Mouse (Mus musculus): ENCODE measurements at regions not wholly inside any gene's neighbourhood (a gene's known extent, or its start where the extent isn't known, plus 50 kb on each side); places are given as distances from the start of the nearest gene placed in this dataset.
A peak's percentile ranks its signal among the peaks of the same experiment; 100 is the strongest.

DNA sequence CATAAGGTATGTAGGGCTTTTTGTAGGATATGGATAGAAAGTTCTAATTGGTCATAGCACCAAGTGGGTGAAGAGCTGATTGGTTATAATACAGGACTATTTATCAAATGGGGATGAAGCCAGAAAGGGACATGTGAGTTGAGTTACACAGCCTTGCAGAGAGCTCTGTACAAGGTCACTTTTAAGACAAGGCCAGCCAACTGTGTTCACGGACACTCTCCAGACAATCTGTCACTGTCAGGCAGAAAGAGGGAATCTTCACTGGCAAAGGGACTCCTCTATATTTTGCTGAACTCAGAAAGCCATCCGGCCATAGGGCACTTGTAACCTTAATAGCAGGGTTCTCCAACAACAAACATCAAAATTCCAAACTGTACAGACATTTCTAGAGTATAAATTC lies 95.5 kb upstream of the Il15 start:
- Histone ChIP-seq H3K9ac (ENCODE audit: low read length) (no peak overlapping the region), H3K36me3 (ENCODE audit: control insufficient read depth, insufficient read depth, low read length) (no peaks in the 10 kb centered on the region), H3K4me3 (ENCODE audit: low read depth, low read length) (no peak overlapping the region), H3K4me2 (no peak overlapping the region), H3K27ac (ENCODE audit: low read depth, low read length) (no peak overlapping the region), H3K9me3 (ENCODE audit: control insufficient read depth, low read length) (no peaks in the 10 kb centered on the region), H3K27me3 (ENCODE audit: control insufficient read depth, insufficient read depth, low read length) (no peaks in the 10 kb centered on the region), H3K4me1 (ENCODE audit: control insufficient read depth, insufficient read depth, low read length) (no peaks in the 10 kb centered on the region)
- ATAC-seq (ENCODE audit: low FRiP score) = no peak
- 86% methylated on average over 2 of the region's 2 CpGs for WGBS
- no peak for DNase-seq (ENCODE audit: low spot score, missing footprints)

DNA sequence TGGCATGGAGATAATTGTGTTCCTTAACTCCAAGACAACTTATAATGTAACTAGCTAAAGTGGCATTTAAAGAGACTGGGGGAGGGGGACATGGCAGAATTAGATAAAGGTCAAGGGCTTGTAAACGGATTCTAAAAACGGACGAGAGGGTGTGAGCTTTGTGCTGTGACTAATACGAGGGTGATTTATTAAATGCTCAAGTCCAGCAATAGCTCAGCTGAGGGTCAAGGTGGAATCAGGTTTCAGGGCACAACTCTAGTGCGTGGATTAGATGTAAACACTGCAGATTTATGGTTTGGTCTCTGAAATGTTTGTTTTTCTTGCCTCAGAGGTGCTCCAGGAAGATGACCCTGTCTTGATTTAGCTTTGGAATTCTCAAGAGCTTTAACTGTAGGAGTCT lies 74.8 kb upstream of the Il15 start:
- no peak overlapping the region for H3K4me2 ChIP-seq
- no peaks in the 10 kb centered on the region for H3K36me3 ChIP-seq (ENCODE audit: control insufficient read depth, insufficient read depth, low read length)
- H3K27me3 ChIP-seq (ENCODE audit: control insufficient read depth, insufficient read depth, low read length) = no peaks in the 10 kb centered on the region
- no peak overlapping the region for H3K4me3 ChIP-seq (ENCODE audit: low read depth, low read length)
- WGBS = 25% methylated on average over 5 of the region's 5 CpGs
- ATAC-seq (ENCODE audit: low FRiP score) = no peak
- no peaks in the 10 kb centered on the region for H3K9me3 ChIP-seq (ENCODE audit: control insufficient read depth, low read length)
- H3K27ac ChIP-seq (ENCODE audit: low read depth, low read length) = no peak overlapping the region
- H3K9ac ChIP-seq (ENCODE audit: low read length) = no peak overlapping the region
- no peak for DNase-seq (ENCODE audit: low spot score, missing footprints)
- H3K4me1 ChIP-seq (ENCODE audit: control insufficient read depth, insufficient read depth, low read length) = no peaks in the 10 kb centered on the region

DNA sequence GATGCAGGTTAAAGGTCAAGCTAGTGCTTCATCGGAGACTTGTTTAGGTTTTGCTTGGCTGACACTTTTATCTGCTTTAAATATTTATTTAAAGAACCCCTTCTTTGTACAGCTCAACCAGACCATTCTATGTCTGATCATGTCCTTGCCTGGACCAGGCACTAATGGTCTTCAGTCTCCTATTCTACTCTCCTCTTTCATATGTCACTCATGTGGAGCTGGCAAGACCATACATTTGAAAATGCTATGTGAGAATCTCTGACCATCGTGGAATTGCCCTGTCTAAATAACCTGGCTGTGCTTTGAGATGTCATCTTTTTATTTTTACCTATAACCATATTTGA lies 74.4 kb upstream of the Il15 start:
- Histone ChIP-seq H3K4me1 (ENCODE audit: control insufficient read depth, insufficient read depth, low read length) (no peaks in the 10 kb centered on the region), H3K4me2 (no peak overlapping the region), H3K27ac (ENCODE audit: low read depth, low read length) (no peak overlapping the region), H3K27me3 (ENCODE audit: control insufficient read depth, insufficient read depth, low read length) (no peaks in the 10 kb centered on the region), H3K36me3 (ENCODE audit: control insufficient read depth, insufficient read depth, low read length) (no peaks in the 10 kb centered on the region), H3K9me3 (ENCODE audit: control insufficient read depth, low read length) (no peaks in the 10 kb centered on the region), H3K4me3 (ENCODE audit: low read depth, low read length) (no peak overlapping the region), H3K9ac (ENCODE audit: low read length) (no peak overlapping the region)
- ATAC-seq (ENCODE audit: low FRiP score) = 0 out of 2 replicates have a peak, but pooled peaks have one; percentile 9
- DNase-seq (ENCODE audit: low spot score, missing footprints) = no peak
- 15% methylated on average over 2 of the region's 2 CpGs for WGBS

DNA sequence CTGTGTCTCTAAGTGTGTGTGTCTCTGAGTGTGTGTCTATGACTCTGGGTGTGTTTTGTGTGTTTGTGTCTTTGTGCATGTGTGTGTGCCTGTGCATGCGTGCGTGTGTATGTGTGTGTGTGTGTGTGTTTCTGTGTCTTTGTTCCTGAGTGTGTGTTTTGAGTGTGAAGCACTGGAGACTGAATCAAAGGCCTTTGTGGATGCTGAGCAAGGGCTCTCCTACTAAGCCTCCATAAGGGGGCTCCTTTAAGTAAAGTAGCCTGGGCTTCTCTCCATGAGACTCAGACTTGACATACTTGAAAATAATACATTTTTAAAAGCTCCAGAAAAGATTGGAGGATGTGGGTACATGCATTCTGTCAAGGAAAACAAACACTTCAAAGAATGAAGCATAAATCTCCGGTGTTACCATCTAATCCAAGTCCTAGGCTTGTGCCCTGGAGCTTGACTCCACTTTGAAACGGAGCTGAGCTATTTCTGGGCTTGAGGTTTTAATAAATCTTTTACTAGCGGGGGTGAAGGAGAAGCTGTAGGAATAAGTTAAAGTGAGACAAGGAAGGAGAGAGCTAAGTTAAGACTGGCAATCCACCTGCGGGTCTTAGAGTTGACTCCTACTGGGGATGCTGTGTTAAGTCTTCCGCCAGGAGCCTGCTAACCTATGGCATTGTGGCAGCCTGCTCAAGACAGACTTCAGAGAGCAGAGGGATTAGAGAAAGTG lies 73.8 kb upstream of the Il15 start:
- Histone ChIP-seq H3K27me3 (ENCODE audit: control insufficient read depth, insufficient read depth, low read length) (no peaks in the 10 kb centered on the region), H3K9ac (ENCODE audit: low read length) (no peak overlapping the region), H3K36me3 (ENCODE audit: control insufficient read depth, insufficient read depth, low read length) (no peaks in the 10 kb centered on the region), H3K4me2 (no peak overlapping the region), H3K4me1 (ENCODE audit: control insufficient read depth, insufficient read depth, low read length) (no peaks in the 10 kb centered on the region), H3K4me3 (ENCODE audit: low read depth, low read length) (no peak overlapping the region), H3K27ac (ENCODE audit: low read depth, low read length) (no peak overlapping the region), H3K9me3 (ENCODE audit: control insufficient read depth, low read length) (no peaks in the 10 kb centered on the region)
- DNase-seq (ENCODE audit: low spot score, missing footprints) (no peak), ATAC-seq (ENCODE audit: low FRiP score) (0 out of 2 replicates have a peak, but pooled peaks have one; percentile 46)
- WGBS = 52% methylated on average over 7 of the region's 7 CpGs

DNA sequence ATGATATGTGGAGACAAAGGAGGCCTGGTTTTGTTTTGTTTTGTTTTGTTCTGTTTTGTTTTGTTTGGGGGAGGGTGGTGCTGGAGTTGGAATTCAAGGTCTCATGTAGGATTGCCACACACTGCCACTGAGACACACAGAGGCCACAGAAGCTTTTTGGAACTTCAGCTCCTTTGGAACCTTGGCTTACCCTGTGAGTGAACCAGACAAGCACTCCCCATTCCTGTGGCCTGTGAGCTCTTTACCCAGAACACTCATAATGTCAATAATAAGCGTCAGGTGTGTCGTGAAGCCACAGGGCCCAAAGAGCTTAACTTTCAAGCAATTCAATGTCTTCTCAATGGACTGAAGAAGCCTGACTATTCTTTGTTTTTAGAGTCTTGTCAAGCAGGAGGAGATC lies 70.2 kb upstream of the Il15 start:
- H3K9ac ChIP-seq (ENCODE audit: low read length) = no peak overlapping the region
- ATAC-seq (ENCODE audit: low FRiP score) (no peak), DNase-seq (ENCODE audit: low spot score, missing footprints) (no peak)
- no peaks in the 10 kb centered on the region for H3K4me1 ChIP-seq (ENCODE audit: control insufficient read depth, insufficient read depth, low read length)
- H3K4me3 ChIP-seq (ENCODE audit: low read depth, low read length) = no peak overlapping the region
- no peaks in the 10 kb centered on the region for H3K36me3 ChIP-seq (ENCODE audit: control insufficient read depth, insufficient read depth, low read length)
- H3K9me3 ChIP-seq (ENCODE audit: control insufficient read depth, low read length) = no peaks in the 10 kb centered on the region
- WGBS = 87% methylated on average over 2 of the region's 2 CpGs
- no peaks in the 10 kb centered on the region for H3K27me3 ChIP-seq (ENCODE audit: control insufficient read depth, insufficient read depth, low read length)
- H3K27ac ChIP-seq (ENCODE audit: low read depth, low read length) = no peak overlapping the region
- H3K4me2 ChIP-seq = no peak overlapping the region

DNA sequence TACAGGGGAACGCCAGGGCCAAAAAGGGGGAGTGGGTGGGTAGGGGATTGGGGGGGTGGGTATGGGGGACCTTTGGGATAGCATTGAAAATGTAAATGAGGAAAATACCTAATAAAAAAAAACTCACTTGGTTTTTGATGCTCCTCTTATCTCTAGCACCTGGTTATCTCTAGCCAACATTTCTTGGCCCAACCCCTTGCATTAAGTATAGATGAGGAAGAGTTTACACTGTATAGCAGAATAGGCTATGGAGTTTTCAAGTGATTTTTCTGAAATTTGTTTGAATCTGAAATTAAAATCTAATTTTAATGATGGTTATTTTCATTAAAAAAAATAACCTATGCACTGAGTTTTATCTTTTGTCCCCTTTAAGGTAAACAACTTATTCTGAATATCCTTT lies 68.8 kb upstream of the Il15 start:
- H3K4me1 ChIP-seq (ENCODE audit: control insufficient read depth, insufficient read depth, low read length) = no peaks in the 10 kb centered on the region
- H3K27me3 ChIP-seq (ENCODE audit: control insufficient read depth, insufficient read depth, low read length) = no peaks in the 10 kb centered on the region
- no peak overlapping the region for H3K4me3 ChIP-seq (ENCODE audit: low read depth, low read length)
- H3K36me3 ChIP-seq (ENCODE audit: control insufficient read depth, insufficient read depth, low read length) = no peaks in the 10 kb centered on the region
- ATAC-seq (ENCODE audit: low FRiP score) (no peak), DNase-seq (ENCODE audit: low spot score, missing footprints) (no peak)
- no peak overlapping the region for H3K9ac ChIP-seq (ENCODE audit: low read length)
- WGBS = no CpG with 5 or more reads among the region's 1 CpGs
- H3K4me2 ChIP-seq = no peak overlapping the region
- no peaks in the 10 kb centered on the region for H3K9me3 ChIP-seq (ENCODE audit: control insufficient read depth, low read length)
- H3K27ac ChIP-seq (ENCODE audit: low read depth, low read length) = no peak overlapping the region

DNA sequence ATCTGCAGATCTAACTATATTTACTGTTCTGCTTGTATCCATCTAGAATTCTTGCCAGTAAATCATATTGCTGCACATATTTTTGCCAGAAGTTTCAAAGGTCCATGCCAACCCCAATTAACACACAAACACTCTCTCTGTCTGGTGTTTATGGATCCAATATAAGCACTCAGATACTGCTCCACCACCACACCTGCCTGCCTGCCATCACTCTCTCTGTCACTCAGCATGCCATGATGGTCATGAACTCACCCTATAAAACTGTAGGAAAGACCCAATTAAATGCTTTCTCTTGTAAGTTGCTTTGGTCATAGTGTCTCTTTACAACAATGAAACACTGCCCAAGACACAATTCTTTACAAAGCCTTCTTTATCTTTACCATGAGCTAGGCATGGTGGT lies 66.8 kb upstream of the Il15 start:
- Histone ChIP-seq H3K9me3 (ENCODE audit: control insufficient read depth, low read length) (no peaks in the 10 kb centered on the region), H3K27me3 (ENCODE audit: control insufficient read depth, insufficient read depth, low read length) (no peaks in the 10 kb centered on the region), H3K4me3 (ENCODE audit: low read depth, low read length) (no peak overlapping the region), H3K36me3 (ENCODE audit: control insufficient read depth, insufficient read depth, low read length) (no peaks in the 10 kb centered on the region), H3K4me2 (no peak overlapping the region), H3K4me1 (ENCODE audit: control insufficient read depth, insufficient read depth, low read length) (no peaks in the 10 kb centered on the region), H3K9ac (ENCODE audit: low read length) (no peak overlapping the region), H3K27ac (ENCODE audit: low read depth, low read length) (no peak overlapping the region)
- ATAC-seq (ENCODE audit: low FRiP score) (no peak), DNase-seq (ENCODE audit: low spot score, missing footprints) (no peak)

DNA sequence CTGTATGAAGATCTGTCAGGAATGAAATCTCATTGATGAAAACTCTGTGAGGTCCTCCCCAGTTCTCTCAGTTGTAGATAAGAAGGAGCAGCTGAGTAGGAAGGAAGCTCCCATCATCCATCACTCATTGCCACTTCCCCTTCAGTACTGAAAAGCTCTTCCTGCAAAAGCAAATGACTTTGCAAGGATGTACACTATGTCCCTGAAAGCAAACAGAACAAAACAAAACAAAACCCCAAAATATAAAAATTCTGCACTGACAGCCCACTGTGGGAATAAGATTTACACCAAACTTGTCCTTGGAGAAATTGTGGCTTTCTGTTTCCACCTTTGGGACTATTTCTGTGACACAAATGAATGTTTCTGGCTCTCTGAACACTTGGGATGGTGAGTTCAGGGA lies 59.8 kb upstream of the Il15 start:
- H3K4me3 ChIP-seq (ENCODE audit: low read depth, low read length) = no peak overlapping the region
- no peak overlapping the region for H3K9ac ChIP-seq (ENCODE audit: low read length)
- no peak overlapping the region for H3K27ac ChIP-seq (ENCODE audit: low read depth, low read length)
- DNase-seq (ENCODE audit: low spot score, missing footprints) (no peak), ATAC-seq (ENCODE audit: low FRiP score) (no peak)
- no peaks in the 10 kb centered on the region for H3K27me3 ChIP-seq (ENCODE audit: control insufficient read depth, insufficient read depth, low read length)
- no peaks in the 10 kb centered on the region for H3K9me3 ChIP-seq (ENCODE audit: control insufficient read depth, low read length)
- no peaks in the 10 kb centered on the region for H3K4me1 ChIP-seq (ENCODE audit: control insufficient read depth, insufficient read depth, low read length)
- H3K36me3 ChIP-seq (ENCODE audit: control insufficient read depth, insufficient read depth, low read length) = no peaks in the 10 kb centered on the region
- no peak overlapping the region for H3K4me2 ChIP-seq

DNA sequence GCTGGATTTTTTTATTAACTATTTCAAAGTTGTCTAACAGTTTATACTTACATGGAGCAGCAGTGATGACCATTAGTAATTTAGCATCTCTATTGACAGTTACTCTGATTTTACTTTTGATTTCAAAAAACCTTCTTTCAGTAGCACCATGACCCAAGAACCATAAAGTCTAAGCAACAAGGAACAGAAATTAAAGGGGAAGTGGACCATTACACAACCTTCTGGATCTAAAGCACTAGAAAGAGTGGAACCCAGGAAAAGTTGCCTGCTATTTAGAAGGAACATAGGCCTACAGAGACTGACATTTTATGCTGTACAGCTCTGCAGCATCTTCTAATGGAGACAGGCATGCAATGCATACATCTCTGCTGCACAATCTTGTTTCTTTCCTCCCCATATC lies 56.0 kb upstream of the Il15 start:
- Histone ChIP-seq H3K9me3 (ENCODE audit: control insufficient read depth, low read length) (no peaks in the 10 kb centered on the region), H3K4me3 (ENCODE audit: low read depth, low read length) (no peak overlapping the region), H3K9ac (ENCODE audit: low read length) (no peak overlapping the region), H3K4me1 (ENCODE audit: control insufficient read depth, insufficient read depth, low read length) (no peaks in the 10 kb centered on the region), H3K36me3 (ENCODE audit: control insufficient read depth, insufficient read depth, low read length) (no peaks in the 10 kb centered on the region), H3K27ac (ENCODE audit: low read depth, low read length) (no peak overlapping the region), H3K4me2 (no peak overlapping the region), H3K27me3 (ENCODE audit: control insufficient read depth, insufficient read depth, low read length) (no peaks in the 10 kb centered on the region)
- ATAC-seq (ENCODE audit: low FRiP score) (no peak), DNase-seq (ENCODE audit: low spot score, missing footprints) (no peak)

DNA sequence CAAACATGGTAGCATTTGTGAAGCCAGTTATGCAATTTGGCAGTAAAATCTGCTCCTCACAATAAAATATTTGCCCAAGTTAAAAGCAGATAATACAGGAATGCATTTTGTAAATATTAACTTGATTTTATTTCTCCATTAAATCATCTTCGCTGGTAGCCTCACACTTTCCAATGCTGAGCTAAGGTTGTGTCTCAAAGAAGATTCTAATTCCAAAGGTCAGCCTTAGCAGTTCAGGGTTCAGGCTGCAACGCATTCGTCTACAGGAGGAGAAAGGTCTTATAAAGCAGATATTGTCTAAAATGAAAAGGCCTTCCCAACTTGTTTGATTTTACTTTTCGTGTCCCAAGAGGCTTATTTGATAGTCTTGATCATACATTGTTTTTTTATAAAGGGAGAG lies 51.0 kb upstream of the Il15 start:
- ATAC-seq (ENCODE audit: low FRiP score) (no peak), DNase-seq (ENCODE audit: low spot score, missing footprints) (no peak)
- Histone ChIP-seq H3K9ac (ENCODE audit: low read length) (no peak overlapping the region), H3K4me2 (no peak overlapping the region), H3K27ac (ENCODE audit: low read depth, low read length) (no peak overlapping the region), H3K36me3 (ENCODE audit: control insufficient read depth, insufficient read depth, low read length) (no peaks in the 10 kb centered on the region), H3K27me3 (ENCODE audit: control insufficient read depth, insufficient read depth, low read length) (no peaks in the 10 kb centered on the region), H3K4me3 (ENCODE audit: low read depth, low read length) (no peak overlapping the region), H3K4me1 (ENCODE audit: control insufficient read depth, insufficient read depth, low read length) (no peaks in the 10 kb centered on the region), H3K9me3 (ENCODE audit: control insufficient read depth, low read length) (no peaks in the 10 kb centered on the region)
- WGBS = 68% methylated on average over 4 of the region's 4 CpGs

Data from midbrain, embryonic 11.5 days (tissue).